Mouse (Mus musculus) cerebellum, adult 2 months (tissue): ENCODE measurements around the gene Tbcb. TPM values are rescaled to one million over a fixed set of nuclear protein-coding genes. Genes with fewer than 3 reads are reported as not detected.
A peak's percentile ranks its signal among the peaks of the same experiment; 100 is the strongest.

Experiments
- DNase-seq, 2 experiments: peaks; one replicate each; pipeline ENCODE4 v3.0.0; 2021
- H3K27ac ChIP-seq: fragments of 200-500 bp; 2 replicates; pipeline ENCODE4 v1.5.1; 2012; ENCODE audit warnings: low read length, control low read depth, inconsistent platforms; ENCODE audit not compliant: insufficient read depth
- H3K27me3 ChIP-seq: fragments of 200-500 bp; 2 replicates; pipeline ENCODE4 v1.6.1; 2012; ENCODE audit warnings: inconsistent platforms, mild to moderate bottlenecking, low read length, moderate library complexity; ENCODE audit not compliant: control insufficient read depth, insufficient read depth
- H3K4me1 ChIP-seq: fragments of 200-500 bp; 2 replicates; pipeline ENCODE4 v1.6.1; 2011; ENCODE audit warnings: low read length; ENCODE audit not compliant: control insufficient read depth, insufficient read depth
- H3K4me3 ChIP-seq: fragments of 200-500 bp; replicated peaks from 2 replicates; pipeline ENCODE3; 2011; ENCODE audit warnings: mild to moderate bottlenecking, low read depth, low read length, control low read depth; ENCODE audit not compliant: insufficient read depth
- CTCF ChIP-seq: fragments of 200-500 bp; IDR thresholded peaks from 2 replicates; pipeline ENCODE4 v1.5.1; 2011; ENCODE audit warnings: low read depth, mild to moderate bottlenecking, control low read depth, low read length, moderate library complexity, borderline replicate concordance; ENCODE audit not compliant: insufficient read depth
- POLR2A ChIP-seq: fragments of 200-500 bp; IDR thresholded peaks from 2 replicates; pipeline ENCODE4 v1.6.1; 2011; ENCODE audit warnings: low read length, control low read depth, borderline replicate concordance; ENCODE audit not compliant: insufficient read depth
- WGBS: fragments of 180-500 bp; shearing (Covaris S2); methylation state at CpG from one replicate; pipeline ENCODE4 v1.1.7; 2018; 5-methylcytosine and 5-hydroxymethylcytosine counted together
- polyA plus RNA-seq: library from polyadenylated mRNA; depleted of rRNA; stranded (reverse); fragments of >200 nt; gene quantifications from 2 replicates; pipeline ENCODE4 v1.2.3, GENCODE M21; 2012

The Tbcb gene
- polyA plus RNA-seq, 1 experiment, result 147 TPM

- Histone ChIP-seq H3K4me3 (no peak overlapping the region), H3K27me3 (no peaks in the 10 kb centered on the region), H3K4me1 (peaks cover 30% of the 10 kb centered on the region), H3K27ac (peak overlapping the region; percentile 37)
- 27% methylated on average over 5 of the region's 5 CpGs for WGBS
- DNase-seq, result peak in 1 of 2 experiments; percentile 60
- no peak for TF ChIP-seq CTCF
- no peak for TF ChIP-seq POLR2A
Observed at GRCm38 (mm10) chr7:30197592-30198129, 34.4 kb downstream of the Tbcb start.

- H3K4me3 ChIP-seq, result no peak overlapping the region
- H3K27me3 ChIP-seq, result no peaks in the 10 kb centered on the region
- TF ChIP-seq POLR2A (no peak), CTCF (no peak)
- H3K27ac ChIP-seq, result no peak overlapping the region
- DNase-seq, result no peak
- peaks cover 28% of the 10 kb centered on the region for H3K4me1 ChIP-seq
- 80% methylated on average over 6 of the region's 6 CpGs for WGBS
Observed at GRCm38 (mm10) chr7:30196171-30196570, 35.9 kb downstream of the Tbcb start.

GRCm38 (mm10) chr7:30195461-30195860, 36.6 kb downstream of the Tbcb start:
- DNase-seq, result no peak
- H3K4me3 ChIP-seq, result no peak overlapping the region
- no peak for TF ChIP-seq CTCF
- no peak for TF ChIP-seq POLR2A
- H3K27ac ChIP-seq, result no peak overlapping the region
- peaks cover 28% of the 10 kb centered on the region for H3K4me1 ChIP-seq
- WGBS, result 76% methylated on average over 6 of the region's 6 CpGs
- H3K27me3 ChIP-seq, result no peaks in the 10 kb centered on the region

- under 1% methylated on average over 28 of the region's 28 CpGs for WGBS
- H3K27ac ChIP-seq, result peak overlapping the region; percentile 89
- H3K27me3 ChIP-seq, result no peaks in the 10 kb centered on the region
- peaks cover 22% of the 10 kb centered on the region for H3K4me1 ChIP-seq
- TF ChIP-seq POLR2A (peak; percentile 84), CTCF (no peak)
- H3K4me3 ChIP-seq, result peak overlapping the region; percentile 90
- DNase-seq, result peak; percentile 96 to 98
Observed at GRCm38 (mm10) chr7:30194884-30195283, 37.2 kb downstream of the Tbcb start.

- WGBS, result under 1% methylated on average over 26 of the region's 26 CpGs
- no peak for TF ChIP-seq POLR2A
- TF ChIP-seq CTCF, result no peak
- DNase-seq, result peak; percentile 72 to 75
- Histone ChIP-seq H3K4me1 (peaks cover 20% of the 10 kb centered on the region), H3K27ac (peak overlapping the region; percentile 89), H3K4me3 (peak overlapping the region; percentile 90), H3K27me3 (no peaks in the 10 kb centered on the region)
Observed at GRCm38 (mm10) chr7:30194101-30194831, 37.8 kb downstream of the Tbcb start.

- peak; percentile 89 for DNase-seq
- no peak for TF ChIP-seq CTCF
- TF ChIP-seq POLR2A, result peak; percentile 51
Observed at GRCm38 (mm10) chr7:30193581-30194100, 38.4 kb downstream of the Tbcb start.

GRCm38 (mm10) chr7:30193013-30193412, 39.1 kb downstream of the Tbcb start:
- Histone ChIP-seq H3K4me1 (peaks cover 30% of the 10 kb centered on the region), H3K27me3 (no peaks in the 10 kb centered on the region), H3K27ac (no peak overlapping the region), H3K4me3 (peak overlapping the region; percentile 14)
- no peak for DNase-seq
- WGBS, result 28% methylated on average over 9 of the region's 9 CpGs
- TF ChIP-seq CTCF (no peak), POLR2A (no peak)

More at GRCm38 (mm10) chr7:30193581-30194100, 38.4 kb downstream of the Tbcb start:
- no peaks in the 10 kb centered on the region for H3K27me3 ChIP-seq
- peak overlapping the region; percentile 90 for H3K4me3 ChIP-seq
- no peak overlapping the region for H3K27ac ChIP-seq
- H3K4me1 ChIP-seq, result peaks cover 25% of the 10 kb centered on the region
- WGBS, result 3% methylated on average over 26 of the region's 26 CpGs

- DNase-seq, result no peak
- H3K27me3 ChIP-seq, result no peaks in the 10 kb centered on the region
- H3K4me3 ChIP-seq, result no peak overlapping the region
- 90% methylated on average over 12 of the region's 12 CpGs for WGBS
- TF ChIP-seq CTCF (no peak), POLR2A (no peak)
- H3K27ac ChIP-seq, result no peak overlapping the region
- peaks cover 29% of the 10 kb centered on the region for H3K4me1 ChIP-seq
Observed at GRCm38 (mm10) chr7:30192088-30192487, 40.0 kb downstream of the Tbcb start.
